Mouse (Mus musculus) CH12.LX (cell line): ENCODE results near the gene Dppa2. TPM values are rescaled to one million over a fixed set of nuclear protein-coding genes. Genes with fewer than 3 reads are reported as not detected.
A peak's percentile ranks its signal among the peaks of the same experiment; 100 is the strongest.

Experiments used
- DNase-seq: peaks from one replicate; pipeline ENCODE4 v3.0.0-alpha.2; 2013; ENCODE audit errors: extremely low read depth
- H3K27ac ChIP-seq: 2 replicates; pipeline ENCODE4 v1.5.1; 2012; ENCODE audit warnings: low read depth, mild to moderate bottlenecking, control low read depth, moderate library complexity; ENCODE audit not compliant: insufficient read depth
- H3K27me3 ChIP-seq: replicated peaks from 2 replicates; pipeline ENCODE3; 2012; ENCODE audit warnings: inconsistent platforms
- H3K36me3 ChIP-seq, 2 experiments: replicated peaks in 1 of 2; 2 replicates each; pipeline versions ENCODE3 to v1.6.1; 2012; ENCODE audit warnings: inconsistent platforms in 1 of 2, low read length in 1 of 2, mild to moderate bottlenecking in 1 of 2, mixed read lengths in 1 of 2, moderate library complexity in 1 of 2; ENCODE audit not compliant: control insufficient read depth in 1 of 2, insufficient read depth in 1 of 2
- H3K4me1 ChIP-seq, 2 experiments: 2 replicates each; pipeline ENCODE4 v1.6.1; 2012; ENCODE audit warnings: inconsistent platforms in 1 of 2, moderate library complexity in 1 of 2; ENCODE audit not compliant: insufficient read depth in 2 of 2, control insufficient read depth in 1 of 2
- H3K4me2 ChIP-seq: 2 replicates; pipeline ENCODE4 v1.6.1; 2012; ENCODE audit warnings: low read depth, mild to moderate bottlenecking, control low read depth; ENCODE audit not compliant: poor library complexity, insufficient read depth, severe bottlenecking
- H3K4me3 ChIP-seq, 3 experiments: fragments of 150-350 bp in 1 of 3; sonication (generic) in 1 of 3; replicated peaks in 1 of 3; 2 replicates each; pipeline versions ENCODE3 to v1.5.1; 2011 to 2012; ENCODE audit warnings: low read depth in 2 of 3, low read length in 2 of 3, mild to moderate bottlenecking in 2 of 3, moderate library complexity in 2 of 3, control low read depth in 1 of 3, improper control_type of control experiment in 1 of 3, inconsistent platforms in 1 of 3, mixed read lengths in 1 of 3; ENCODE audit not compliant: poor library complexity in 1 of 3
- H3K79me2 ChIP-seq: replicated peaks from 2 replicates; pipeline ENCODE4 v1.6.1; 2012; ENCODE audit warnings: mild to moderate bottlenecking, moderate library complexity; ENCODE audit not compliant: control insufficient read depth, poor library complexity, insufficient read depth, severe bottlenecking; ENCODE audit errors: extremely low read depth
- H3K9ac ChIP-seq: 2 replicates; pipeline ENCODE4 v1.6.1; 2012; ENCODE audit warnings: low read depth, mild to moderate bottlenecking, control low read depth, moderate library complexity; ENCODE audit not compliant: insufficient read depth
- H3K9me3 ChIP-seq: replicated peaks from 2 replicates; pipeline ENCODE3; 2012; ENCODE audit warnings: low read length, inconsistent platforms, mixed read lengths
- CHD1 ChIP-seq: IDR thresholded peaks from 2 replicates; pipeline ENCODE4 v1.6.1; 2012; ENCODE audit warnings: low read depth, low read length, improper control_type of control experiment, inconsistent platforms
- CTCF ChIP-seq, 2 experiments: IDR thresholded peaks in 1 of 2; conservative IDR thresholded peaks in 1 of 2; 2 replicates each; pipeline ENCODE4 v1.5.1; 2011 to 2012; ENCODE audit warnings: low read depth in 2 of 2, low read length in 2 of 2, improper control_type of control experiment in 1 of 2, inconsistent platforms in 1 of 2, mild to moderate bottlenecking in 1 of 2, moderate library complexity in 1 of 2
- E2F4 ChIP-seq: IDR thresholded peaks from 2 replicates; pipeline ENCODE4 v1.6.1; 2011; ENCODE audit warnings: low read depth, low read length, improper control_type of control experiment; ENCODE audit not compliant: insufficient replicate concordance
- ELF1 ChIP-seq: IDR thresholded peaks from 2 replicates; pipeline ENCODE4 v1.6.1; 2014; ENCODE audit warnings: low read depth, mild to moderate bottlenecking, inconsistent platforms, low read length, improper control_type of control experiment
- EP300 ChIP-seq: IDR thresholded peaks from 2 replicates; pipeline ENCODE4 v1.6.1; 2011; ENCODE audit warnings: low read length, improper control_type of control experiment
- JUN ChIP-seq: IDR thresholded peaks from 2 replicates; pipeline ENCODE4 v1.6.1; 2011; ENCODE audit warnings: low read depth, mild to moderate bottlenecking, low read length, improper control_type of control experiment, moderate library complexity; ENCODE audit not compliant: insufficient read depth
- KAT2A ChIP-seq: IDR thresholded peaks from 2 replicates; pipeline ENCODE4 v1.6.1; 2012; ENCODE audit warnings: low read length, improper control_type of control experiment, inconsistent platforms; ENCODE audit not compliant: insufficient replicate concordance
- MAFK ChIP-seq: IDR thresholded peaks from 2 replicates; pipeline ENCODE4 v1.6.1; 2011; ENCODE audit warnings: low read length, improper control_type of control experiment; ENCODE audit not compliant: insufficient replicate concordance
- MAZ ChIP-seq: IDR thresholded peaks from 2 replicates; pipeline ENCODE4 v1.6.1; 2012; ENCODE audit warnings: low read depth, mild to moderate bottlenecking, inconsistent platforms, low read length, improper control_type of control experiment, moderate library complexity
- MXI1 ChIP-seq: IDR thresholded peaks from 2 replicates; pipeline ENCODE4 v1.6.1; 2011; ENCODE audit warnings: mild to moderate bottlenecking, low read depth, low read length, improper control_type of control experiment
- MYC ChIP-seq: IDR thresholded peaks from 2 replicates; pipeline ENCODE4 v1.6.1; 2011; ENCODE audit warnings: low read depth, mild to moderate bottlenecking, improper control_type of control experiment, low read length
- NELFE ChIP-seq: IDR thresholded peaks from 2 replicates; pipeline ENCODE4 v1.6.1; 2011; ENCODE audit warnings: low read depth, low read length, improper control_type of control experiment
- PAX5 ChIP-seq: IDR thresholded peaks from 2 replicates; pipeline ENCODE4 v1.6.1; 2012; ENCODE audit warnings: low read length, inconsistent platforms, mixed read lengths
- POLR2A ChIP-seq: IDR thresholded peaks from 2 replicates; pipeline ENCODE4 v1.6.1; 2011; ENCODE audit warnings: low read depth, mild to moderate bottlenecking, improper control_type of control experiment, low read length
- RAD21 ChIP-seq: IDR thresholded peaks from 2 replicates; pipeline ENCODE4 v1.6.1; 2011; ENCODE audit warnings: low read depth, mild to moderate bottlenecking, low read length, improper control_type of control experiment, moderate library complexity
- RCOR1 ChIP-seq: conservative IDR thresholded peaks from 2 replicates; pipeline ENCODE4 v1.6.1; 2012; ENCODE audit warnings: low read depth, mild to moderate bottlenecking, inconsistent platforms, low read length, improper control_type of control experiment
- TBP ChIP-seq: conservative IDR thresholded peaks from 2 replicates; pipeline ENCODE4 v1.6.1; 2011; ENCODE audit warnings: low read depth, low read length, improper control_type of control experiment
- TCF12 ChIP-seq: IDR thresholded peaks from 2 replicates; pipeline ENCODE4 v1.6.1; 2014; ENCODE audit warnings: low read depth, mild to moderate bottlenecking, inconsistent platforms, low read length, improper control_type of control experiment
- ZC3H11A ChIP-seq: IDR thresholded peaks from 2 replicates; pipeline ENCODE4 v1.6.1; 2012; ENCODE audit warnings: low read depth, mild to moderate bottlenecking, inconsistent platforms, low read length, improper control_type of control experiment
- ZKSCAN1 ChIP-seq: IDR thresholded peaks from 2 replicates; pipeline ENCODE4 v1.6.1; 2012; ENCODE audit warnings: low read depth, inconsistent platforms, low read length, improper control_type of control experiment, borderline replicate concordance
- ZMIZ1 ChIP-seq: IDR thresholded peaks from 2 replicates; pipeline ENCODE4 v1.6.1; 2012; ENCODE audit warnings: low read depth, mild to moderate bottlenecking, inconsistent platforms, low read length, improper control_type of control experiment
- dilution Hi-C: fragments of 300-500 bp; cut with MboI; formaldehyde crosslinking; loops from 2 replicates; pipeline ENCODE4 v1.14.3; 2020; ENCODE audit warnings: low sequenced_read_pairs; ENCODE audit not compliant: extremely low pct_unique_long_range_greater_than_20kb, extremely low pct_ligation_motif_present
- in situ Hi-C: fragments of 300-500 bp; cut with MboI; formaldehyde crosslinking; loops from 3 replicates; pipeline ENCODE4 v1.14.3; 2019; ENCODE audit warnings: low sequenced_read_pairs, low pct_ligation_motif_present, low pct_unique_long_range_greater_than_20kb, mixed read lengths
- polyA plus RNA-seq: library from polyadenylated mRNA; unstranded; fragments of >175 nt; gene quantifications from 2 replicates; pipeline ENCODE4 v1.2.1, GENCODE M21; 2012; ENCODE audit warnings: low read depth; ENCODE audit not compliant: insufficient read length
- total RNA-seq, 2 experiments: library from RNA; depleted of rRNA; stranded (reverse); fragments of 300-350 nt in 1 of 2; fragments of >200 nt in 1 of 2; gene quantifications; 2 replicates each; pipeline ENCODE4 v1.2.3; 2012 to 2014

The Dppa2 gene
- total and polyA plus RNA-seq, 3 experiments, result 0.13 TPM; not detected in 2

GRCm38 (mm10) chr16:48320781-48321180, 17.1 kb downstream of the Dppa2 start:
- no peak for DNase-seq

GRCm38 (mm10) chr16:48323133-48323532, 19.4 kb downstream of the Dppa2 start:
- DNase-seq, result no peak
- Histone ChIP-seq H3K9me3 (peaks cover 71% of the 10 kb centered on the region), H3K4me2 (no peak overlapping the region), H3K4me1 (no peaks in the 10 kb centered on the region), H3K4me3 (no peak overlapping the region), H3K36me3 (no peaks in the 10 kb centered on the region), H3K79me2 (no peaks in the 10 kb centered on the region), H3K9ac (no peak overlapping the region), H3K27me3 (no peaks in the 10 kb centered on the region), H3K27ac (no peak overlapping the region)
- in situ Hi-C loops, result no loop called here
- TF ChIP-seq PAX5 (no peak), ELF1 (no peak), MAZ (no peak), TCF12 (no peak), E2F4 (no peak), MYC (no peak)
- dilution Hi-C loops, result no loop called here

More at GRCm38 (mm10) chr16:48320781-48321180, 17.1 kb downstream of the Dppa2 start:
- H3K36me3 ChIP-seq, result no peaks in the 10 kb centered on the region
- no peak overlapping the region for H3K27ac ChIP-seq
- TF ChIP-seq CHD1, result no peak
- TF ChIP-seq CTCF (conservative IDR thresholded peaks at IDR 0.05 in 1 of 2, IDR thresholded peaks at IDR 0.05 in 1 of 2; ENCODE audit: low read depth in 2 of 2, low read length in 2 of 2), result peak in 1 of 2 experiments; percentile 14; a peak in 1 of 4 replicates
- TF ChIP-seq RCOR1, result no peak
- H3K4me3 ChIP-seq, result no peak overlapping the region
- no peak overlapping the region for H3K9ac ChIP-seq
- H3K79me2 ChIP-seq, result no peaks in the 10 kb centered on the region
- in situ Hi-C loops, result no loop called here
- dilution Hi-C loops, result no loop called here
- no peak overlapping the region for H3K4me2 ChIP-seq
- H3K9me3 ChIP-seq, result peaks cover 72% of the 10 kb centered on the region
- no peaks in the 10 kb centered on the region for H3K4me1 ChIP-seq
- no peaks in the 10 kb centered on the region for H3K27me3 ChIP-seq

- Histone ChIP-seq H3K4me1 (no peaks in the 10 kb centered on the region), H3K4me2 (no peak overlapping the region), H3K27me3 (no peaks in the 10 kb centered on the region), H3K27ac (no peak overlapping the region), H3K9me3 (peaks cover 75% of the 10 kb centered on the region), H3K79me2 (no peaks in the 10 kb centered on the region), H3K36me3 (no peaks in the 10 kb centered on the region), H3K4me3 (no peak overlapping the region), H3K9ac (no peak overlapping the region)
- dilution Hi-C loops, result no loop called here
- in situ Hi-C loops, result no loop called here
- no peak for TF ChIP-seq MAFK
- TF ChIP-seq TBP, result no peak
- TF ChIP-seq POLR2A, result no peak
- TF ChIP-seq MXI1, result no peak
- no peak for TF ChIP-seq EP300
- TF ChIP-seq ZC3H11A, result no peak
- no peak for TF ChIP-seq JUN
- TF ChIP-seq RAD21, result no peak
- no peak for TF ChIP-seq E2F4
- TF ChIP-seq ELF1, result no peak
- no peak for TF ChIP-seq ZKSCAN1
- TF ChIP-seq NELFE, result no peak
- no peak for TF ChIP-seq KAT2A
- no peak for TF ChIP-seq ZMIZ1
- DNase-seq, result no peak
These were observed 20.1 kb downstream of the Dppa2 start for GRCm38 (mm10) chr16:48323602-48324345.
